Mouse (Mus musculus) brain, embryonic 14.5 days (tissue): ENCODE measurements around the gene Gm10295.

ENCODE experiments used
- CTCF ChIP-seq: fragments of 200-500 bp; IDR thresholded peaks from 2 replicates; pipeline ENCODE4 v1.5.1; 2012; ENCODE audit warnings: inconsistent platforms, mild to moderate bottlenecking, moderate library complexity, borderline replicate concordance; ENCODE audit not compliant: insufficient read depth, insufficient read length; ENCODE audit errors: extremely low read depth
- POLR2A ChIP-seq: fragments of 200-500 bp; IDR thresholded peaks from 2 replicates; pipeline ENCODE4 v1.6.1; 2012; ENCODE audit warnings: mild to moderate bottlenecking, inconsistent platforms, borderline replicate concordance; ENCODE audit not compliant: poor library complexity, insufficient read depth, insufficient read length, severe bottlenecking; ENCODE audit errors: extremely low read depth

DNA sequence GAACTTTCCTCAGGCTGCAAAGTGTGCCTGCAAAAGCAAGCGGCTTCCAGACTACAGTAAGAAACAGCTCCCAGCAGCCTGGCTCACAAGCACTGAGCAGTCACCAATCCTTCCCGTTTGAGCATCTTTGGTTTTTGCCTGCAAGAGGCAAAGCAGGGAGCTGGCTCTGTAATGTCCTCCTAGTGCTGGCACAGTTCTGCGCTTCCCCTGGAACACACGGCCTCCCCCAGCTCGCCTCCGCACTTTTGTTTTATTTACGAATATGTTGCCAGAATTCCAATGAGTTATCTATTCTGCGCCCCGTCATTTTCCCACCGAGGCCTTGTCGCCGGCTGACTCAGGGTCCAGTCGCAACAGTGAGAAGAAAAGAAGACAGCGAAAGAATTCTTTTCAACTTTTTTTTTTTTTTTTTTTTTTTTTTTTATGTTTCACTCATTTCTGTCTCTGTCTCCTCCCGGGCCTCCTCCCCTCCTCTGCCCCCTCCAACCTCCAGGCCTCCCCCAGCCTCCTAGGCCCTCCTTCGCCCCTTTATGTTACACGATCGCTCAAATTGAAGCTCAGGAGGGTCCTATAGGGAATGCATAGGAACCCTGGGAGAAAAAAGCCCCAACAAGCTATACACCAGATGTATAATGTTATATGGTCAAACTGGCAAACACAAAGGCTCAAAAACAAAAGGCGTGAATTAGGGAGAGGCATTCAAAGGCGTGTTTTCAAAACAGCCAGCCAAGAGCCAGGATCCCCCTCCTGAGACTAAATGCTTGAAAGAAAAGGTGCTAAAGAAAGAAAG is 32.3 kb upstream of the Gm10295 start:
- TF ChIP-seq CTCF (no peak), POLR2A (no peak)
